Mouse (Mus musculus) ES-E14 (cell line): ENCODE results near the gene Appbp2. TPM values are rescaled to one million over a fixed set of nuclear protein-coding genes. Genes with fewer than 3 reads are reported as not detected.

Experiments
- DNase-seq: peaks from one replicate; pipeline ENCODE4 v3.0.0-alpha.2; 2013; ENCODE audit warnings: low read depth, low spot score
- H3K27ac ChIP-seq: 2 replicates; pipeline ENCODE4 v1.5.1; 2012; ENCODE audit warnings: low read depth, mild to moderate bottlenecking, low read length, moderate library complexity, mixed read lengths; ENCODE audit not compliant: poor library complexity, insufficient read depth, severe bottlenecking
- H3K36me3 ChIP-seq: 2 replicates; pipeline ENCODE4 v1.6.1; 2012; ENCODE audit warnings: mild to moderate bottlenecking, low read length, moderate library complexity, mixed read lengths; ENCODE audit not compliant: control insufficient read depth, poor library complexity, insufficient read depth, severe bottlenecking
- H3K4me1 ChIP-seq, 2 experiments: fragments of 150-350 bp in 1 of 2; sonication (generic) in 1 of 2; 2 replicates each; pipeline ENCODE4 v1.6.1; 2012; ENCODE audit warnings: low read length in 2 of 2, mild to moderate bottlenecking in 1 of 2, mixed read lengths in 1 of 2; ENCODE audit not compliant: control insufficient read depth in 2 of 2, insufficient read depth in 2 of 2, poor library complexity in 1 of 2
- H3K4me3 ChIP-seq, 2 experiments: fragments of 150-350 bp in 1 of 2; sonication (generic) in 1 of 2; 2 replicates each; pipeline ENCODE4 v1.5.1; 2012; ENCODE audit warnings: low read length in 2 of 2, low read depth in 1 of 2, mild to moderate bottlenecking in 1 of 2, mixed read lengths in 1 of 2; ENCODE audit not compliant: insufficient read depth in 1 of 2, poor library complexity in 1 of 2, severe bottlenecking in 1 of 2
- H3K9ac ChIP-seq: 2 replicates; pipeline ENCODE4 v1.6.1; 2012; ENCODE audit warnings: low read depth, mild to moderate bottlenecking, low read length, mixed read lengths; ENCODE audit not compliant: poor library complexity, insufficient read depth, severe bottlenecking
- H3K9me3 ChIP-seq: fragments of 150-350 bp; sonication (generic); 2 replicates; pipeline ENCODE4 v1.6.1; 2012; ENCODE audit warnings: low read depth, mild to moderate bottlenecking, low read length; ENCODE audit not compliant: control insufficient read depth, insufficient read depth
- CHD2 ChIP-seq: IDR thresholded peaks from 2 replicates; pipeline ENCODE4 v1.6.1; 2014; ENCODE audit warnings: mild to moderate bottlenecking, low read depth, low read length, inconsistent platforms
- HCFC1 ChIP-seq: IDR thresholded peaks from 2 replicates; pipeline ENCODE4 v1.6.1; 2012; ENCODE audit warnings: low read length, inconsistent platforms, borderline replicate concordance; ENCODE audit not compliant: insufficient read depth
- MAFK ChIP-seq: IDR thresholded peaks from 2 replicates; pipeline ENCODE4 v1.6.1; 2014; ENCODE audit warnings: mild to moderate bottlenecking, low read depth, low read length, inconsistent platforms; ENCODE audit not compliant: insufficient read depth
- ZC3H11A ChIP-seq: IDR thresholded peaks from 2 replicates; pipeline ENCODE4 v1.6.1; 2012; ENCODE audit warnings: low read depth, mild to moderate bottlenecking, inconsistent platforms, low read length, borderline replicate concordance
- ZNF384 ChIP-seq: IDR thresholded peaks from 2 replicates; pipeline ENCODE4 v1.6.1; 2012; ENCODE audit warnings: low read depth, low read length, inconsistent platforms
- in situ Hi-C, 2 experiments: fragments of 600-800 bp; cut with MboI; formaldehyde crosslinking; loops; one replicate each; pipeline ENCODE4 v1.15.1; 2025; ENCODE audit warnings: low sequenced_read_pairs in 2 of 2, inconsistent platforms in 1 of 2; ENCODE audit not compliant: unreplicated experiment in 2 of 2
- total RNA-seq: library from RNA; depleted of rRNA; stranded (reverse); fragments of 300-350 nt; gene quantifications from 2 replicates; pipeline ENCODE4 v1.2.3, GENCODE M21; 2012

Appbp2 gene
- total RNA-seq, 1 experiment: 37.2 TPM

- H3K9me3 ChIP-seq: no peaks in the 10 kb centered on the region
- no peak overlapping the region for H3K9ac ChIP-seq
- no peak for DNase-seq
- H3K36me3 ChIP-seq: peaks cover 9% of the 10 kb centered on the region
- H3K27ac ChIP-seq: no peak overlapping the region
- no peaks in the 10 kb centered on the region for H3K4me1 ChIP-seq
- in situ Hi-C loops: no loop called here
- TF ChIP-seq ZNF384: no peak
- no peak for TF ChIP-seq MAFK
- TF ChIP-seq HCFC1: no peak
- no peak for TF ChIP-seq ZC3H11A
- no peak for TF ChIP-seq CHD2
- no peak overlapping the region for H3K4me3 ChIP-seq
Observed at GRCm38 (mm10) chr11:85206231-85206630, 28.7 kb downstream of the Appbp2 start.

GRCm38 (mm10) chr11:85198906-85199305 lies 36.0 kb downstream of the Appbp2 start:
- Histone ChIP-seq H3K4me1 (no peaks in the 10 kb centered on the region), H3K27ac (no peak overlapping the region), H3K4me3 (no peak overlapping the region), H3K9me3 (no peaks in the 10 kb centered on the region), H3K36me3 (peaks cover 25% of the 10 kb centered on the region), H3K9ac (no peak overlapping the region)
- TF ChIP-seq HCFC1 (no peak), ZNF384 (no peak), ZC3H11A (no peak)
- no peak for DNase-seq
- in situ Hi-C loops: no loop called here

DNA sequence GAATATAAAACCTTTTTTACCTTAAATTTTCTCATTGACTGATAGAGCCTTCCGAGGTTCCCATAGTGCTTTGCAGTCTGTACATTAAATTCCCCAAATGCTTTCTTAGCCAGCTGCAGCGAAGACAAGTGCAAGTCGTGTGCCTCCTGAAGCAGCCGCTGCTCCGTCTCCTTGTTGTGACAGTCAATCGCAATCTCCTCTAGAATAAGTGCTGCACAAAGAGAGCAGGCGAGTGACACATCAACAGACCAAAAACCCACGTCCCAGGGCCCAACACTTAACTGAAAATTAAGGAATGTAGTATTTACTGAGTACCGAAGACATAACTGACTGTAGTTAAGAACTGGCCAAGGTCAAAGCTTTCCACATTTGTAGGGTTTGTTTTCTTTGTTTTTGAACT lies 38.9 kb downstream of the Appbp2 start:
- H3K4me1 ChIP-seq: no peaks in the 10 kb centered on the region
- no peak for DNase-seq
- H3K9ac ChIP-seq: no peak overlapping the region
- H3K27ac ChIP-seq: no peak overlapping the region
- peaks cover 31% of the 10 kb centered on the region for H3K36me3 ChIP-seq
- TF ChIP-seq CHD2: no peak
- TF ChIP-seq MAFK: no peak
- H3K9me3 ChIP-seq: no peaks in the 10 kb centered on the region
- in situ Hi-C loops: no loop called here
- no peak overlapping the region for H3K4me3 ChIP-seq

DNA sequence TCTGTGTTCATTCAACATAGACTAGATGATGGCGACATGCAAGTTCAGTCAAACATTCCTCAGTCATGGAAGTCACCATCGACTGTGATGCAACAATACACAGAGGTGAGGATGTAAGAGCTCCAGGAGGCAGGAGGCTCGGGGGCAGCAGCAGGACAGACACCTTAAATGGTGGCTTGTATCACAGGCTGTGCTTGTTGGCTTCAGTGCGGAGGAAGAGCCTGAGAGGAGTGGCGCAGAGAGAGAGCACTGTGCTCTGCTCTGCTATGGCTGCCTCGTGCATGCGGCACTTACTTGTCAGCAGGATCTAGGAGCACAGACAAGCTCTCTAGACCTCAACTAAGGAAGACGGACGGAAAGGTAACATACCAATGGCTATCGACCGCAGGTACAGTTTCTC lies 40.7 kb downstream of the Appbp2 start:
- Histone ChIP-seq H3K9me3 (no peaks in the 10 kb centered on the region), H3K4me1 (0 out of 4 replicates have a peak, but pooled peaks cover 0 to 2% of the 10 kb centered on the region in 2 experiments), H3K36me3 (peaks cover 27% of the 10 kb centered on the region), H3K4me3 (no peak overlapping the region), H3K9ac (no peak overlapping the region), H3K27ac (no peak overlapping the region)
- no peak for TF ChIP-seq ZNF384
- TF ChIP-seq MAFK: no peak
- TF ChIP-seq CHD2: no peak
- TF ChIP-seq HCFC1: no peak
- no peak for TF ChIP-seq ZC3H11A
- no peak for DNase-seq
- in situ Hi-C loops: no loop called here

GRCm38 (mm10) chr11:85190741-85191140 lies 44.2 kb downstream of the Appbp2 start:
- TF ChIP-seq CHD2 (no peak), ZC3H11A (no peak), MAFK (no peak), ZNF384 (no peak), HCFC1 (no peak)
- H3K9me3 ChIP-seq: no peaks in the 10 kb centered on the region
- DNase-seq: no peak
- no peak overlapping the region for H3K4me3 ChIP-seq
- in situ Hi-C loops: no loop called here
- H3K4me1 ChIP-seq: 0 out of 4 replicates have a peak, but pooled peaks cover 0 to 2% of the 10 kb centered on the region in 2 experiments
- no peak overlapping the region for H3K27ac ChIP-seq
- peaks cover 20% of the 10 kb centered on the region for H3K36me3 ChIP-seq
- H3K9ac ChIP-seq: no peak overlapping the region
